Mouse (Mus musculus) left cerebral cortex, postnatal 14 days (tissue): Measurements from ENCODE around the gene Naa15. TPM values are rescaled to one million over a fixed set of nuclear protein-coding genes. Genes with fewer than 3 reads are reported as not detected.
A peak's percentile ranks its signal among the peaks of the same experiment; 100 is the strongest.
"Not testable (repeated sequence)": the region's sequence is repeated elsewhere in the genome, so short reads cannot be mapped to it uniquely, and the experiment has no call there.

ENCODE experiments used
- DNase-seq, 2 experiments: peaks; one replicate each; pipeline ENCODE4 v3.0.0; 2021 to 2022; ENCODE audit warnings: low spot score in 2 of 2, mixed read lengths in 1 of 2
- intact Hi-C: fragments of 180-260 bp; cut with DNase I; formaldehyde crosslinking; loops from one replicate; pipeline ENCODE4 v1.15.1; 2025
- total RNA-seq, 2 experiments: library from RNA; stranded (reverse); gene quantifications; 2 replicates each; pipeline ENCODE4 v1.2.3; 2021

The Naa15 gene
- total RNA-seq, 2 experiments from 2014 or later, result 39.8 to 46.5 TPM

DNA sequence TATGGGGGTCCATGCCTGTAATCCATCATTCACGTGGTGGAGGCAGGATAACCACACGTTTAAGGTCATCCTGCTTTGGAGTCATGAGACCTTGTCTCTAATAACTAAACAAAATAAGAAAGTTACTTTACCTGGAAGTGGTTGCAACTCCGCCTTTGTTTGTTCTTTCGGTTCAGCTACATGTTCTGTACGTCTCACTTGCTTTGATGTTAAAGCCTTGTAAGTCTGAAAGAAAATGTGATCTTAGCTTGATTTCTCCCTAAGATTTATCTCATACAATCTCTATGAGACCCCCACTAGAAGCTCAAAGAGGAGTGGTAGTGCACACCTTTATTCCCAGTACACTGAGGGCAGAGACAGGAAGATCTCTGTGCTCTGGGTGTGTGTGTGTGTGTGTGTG lies 23.9 kb upstream of the Naa15 start:
- DNase-seq, result no peak
- intact Hi-C loops, result no loop called here

GRCm38 (mm10) chr3:51391591-51391990 lies 23.4 kb upstream of the Naa15 start:
- intact Hi-C loops, result no loop called here
- no peak for DNase-seq

- DNase-seq, intact Hi-C loops: not testable (repeated sequence)
These were observed 21.9 kb upstream of the Naa15 start for GRCm38 (mm10) chr3:51393018-51393417.

GRCm38 (mm10) chr3:51393651-51394050 lies 21.3 kb upstream of the Naa15 start:
- DNase-seq, result no peak
- intact Hi-C loops, result no loop called here

- no peak for DNase-seq
- intact Hi-C loops, result no loop called here
These were observed 20.1 kb upstream of the Naa15 start for GRCm38 (mm10) chr3:51394881-51395280.

DNA sequence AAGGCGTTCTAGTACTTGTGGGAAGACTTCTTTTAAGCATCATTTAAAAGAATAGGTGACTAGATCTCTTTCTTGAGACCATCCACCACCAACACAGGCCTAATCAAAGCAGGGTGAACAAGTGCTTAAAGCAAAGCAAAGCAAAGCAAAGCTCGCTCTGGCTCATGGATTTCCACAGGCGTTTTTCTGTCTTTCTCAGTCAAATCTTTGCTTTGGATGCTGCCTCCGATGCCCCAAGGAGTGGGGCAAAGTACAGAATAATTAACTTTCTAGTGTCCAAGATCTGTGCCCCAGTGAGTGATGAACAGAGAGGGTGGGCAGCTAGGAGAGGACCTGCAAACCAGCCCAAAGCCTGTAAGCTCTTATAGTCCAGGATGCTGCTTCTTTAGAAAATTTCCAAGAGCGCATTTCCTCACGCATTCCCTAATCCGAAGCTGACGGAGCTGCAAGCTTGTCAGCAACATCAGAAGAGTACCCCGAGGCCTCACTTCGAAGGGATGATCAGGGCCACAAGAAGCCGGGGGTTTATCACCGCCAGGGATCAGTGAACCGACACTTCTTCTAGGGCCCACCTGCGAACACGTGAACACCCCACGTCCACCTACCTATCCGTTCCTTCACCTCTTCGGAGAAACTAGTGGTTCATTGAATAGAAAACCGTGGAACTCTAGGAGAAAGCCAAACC lies 19.3 kb upstream of the Naa15 start:
- intact Hi-C loops, result no loop called here
- no peak for DNase-seq

GRCm38 (mm10) chr3:51396219-51397068 lies 18.5 kb upstream of the Naa15 start, which contains the start of gene Mgarp:
Gene Mgarp (minus strand): TSS chr3:51396738.
- DNase-seq, result no peak
- intact Hi-C loops, result no loop called here

GRCm38 (mm10) chr3:51397700-51398299 lies 17.1 kb upstream of the Naa15 start:
- intact Hi-C loops, result no loop called here

GRCm38 (mm10) chr3:51398667-51399066 lies 16.3 kb upstream of the Naa15 start:
- intact Hi-C loops, result no loop called here
- no peak for DNase-seq

More at GRCm38 (mm10) chr3:51397700-51398299, 17.1 kb upstream of the Naa15 start:
- no peak for DNase-seq

DNA sequence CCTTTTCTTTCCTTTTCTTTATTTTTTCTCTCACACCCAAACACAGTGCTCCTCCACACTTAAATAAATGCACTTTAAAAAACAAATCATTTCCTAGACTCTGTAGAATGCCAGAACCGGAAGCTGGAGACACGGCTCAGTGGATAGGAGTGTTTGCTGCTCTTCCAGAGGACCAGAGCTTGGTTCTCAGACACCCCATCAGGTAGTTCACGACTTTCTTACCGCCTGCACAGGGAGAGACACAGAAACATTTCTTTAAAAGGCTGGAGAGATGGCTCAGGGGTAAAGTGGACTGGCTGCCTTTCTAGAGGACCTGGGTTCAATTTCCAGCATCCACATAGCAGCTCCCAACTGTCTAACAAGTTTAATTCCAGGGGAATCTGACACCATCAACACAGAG lies 15.4 kb upstream of the Naa15 start:
- intact Hi-C loops, result no loop called here

DNA sequence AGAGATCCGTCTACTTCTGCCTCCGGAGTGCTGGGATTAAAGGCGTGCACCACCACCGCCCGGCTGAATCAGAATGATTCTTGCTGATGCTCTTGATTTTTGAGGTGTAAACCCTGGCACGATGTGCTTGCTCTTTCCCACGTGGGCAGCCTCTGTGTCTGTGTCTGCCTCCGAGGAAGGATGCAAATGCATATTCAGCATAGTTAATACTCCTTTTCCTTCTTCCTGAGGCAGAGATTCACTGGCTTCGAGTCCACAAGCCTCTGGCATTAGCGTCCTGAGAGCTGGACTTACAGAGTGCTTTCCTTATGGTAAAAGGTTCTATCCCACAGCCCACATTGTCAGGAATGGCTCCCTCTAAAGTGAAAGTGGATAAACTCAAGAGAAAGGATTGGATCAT lies 14.3 kb upstream of the Naa15 start:
- intact Hi-C loops, result no loop called here
- DNase-seq, result no peak

More for the DNA sequence above, 15.4 kb upstream of the Naa15 start:
- no peak for DNase-seq

- intact Hi-C loops, result not testable (repeated sequence)
These were observed 12.9 kb upstream of the Naa15 start for GRCm38 (mm10) chr3:51402054-51402453.

GRCm38 (mm10) chr3:51402628-51403027 lies 12.3 kb upstream of the Naa15 start:
- intact Hi-C loops, result no loop called here
- no peak for DNase-seq

More at GRCm38 (mm10) chr3:51402054-51402453, 12.9 kb upstream of the Naa15 start:
- not testable (repeated sequence) for DNase-seq

DNA sequence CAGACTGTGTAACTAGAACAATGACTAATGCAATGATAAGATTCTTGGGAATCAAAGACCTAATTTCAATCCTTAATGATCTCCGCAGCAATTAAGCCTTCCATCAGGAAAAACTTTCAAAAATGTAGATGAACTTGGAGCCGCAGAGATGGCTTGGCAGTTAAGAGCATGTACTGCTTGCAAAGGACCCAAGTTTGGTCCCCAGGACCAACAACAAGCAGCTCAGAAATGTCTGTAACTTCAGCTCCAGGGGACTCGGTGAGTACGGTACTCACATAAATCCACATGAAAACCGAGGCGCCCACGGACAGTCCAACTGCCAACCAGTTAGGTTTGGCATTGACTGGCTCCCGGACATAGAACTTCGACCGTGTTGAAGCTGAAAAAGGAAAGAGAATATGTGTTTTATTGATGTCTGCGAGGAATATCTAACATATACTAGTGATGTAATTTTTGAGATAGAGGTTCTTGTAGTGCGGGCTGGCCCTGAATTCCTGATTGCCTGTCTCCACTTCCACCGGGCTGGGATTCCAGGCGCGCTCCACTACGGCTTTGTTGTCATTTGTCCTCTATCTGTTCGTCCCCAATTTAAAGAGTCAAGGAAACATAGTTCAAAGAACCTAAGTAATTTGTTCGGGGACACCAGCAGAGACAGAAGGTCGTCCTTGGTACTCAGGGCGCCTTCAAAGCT lies 6.9 kb upstream of the Naa15 start:
- intact Hi-C loops, result loop anchor here (5.0 kb wide), 1 partner anchor 36 kb away; no protein-coding TSS in a partner anchor
- DNase-seq, result peak in 1 of 2 experiments; percentile 30

- intact Hi-C loops, result loop anchor here (5.0 kb wide), 1 partner anchor 36 kb away; no protein-coding TSS in a partner anchor
- peak; percentile 96 to 98 for DNase-seq
These were observed 6.3 kb upstream of the Naa15 start, which contains the start of gene Ndufc1 for GRCm38 (mm10) chr3:51408561-51409183. Gene Ndufc1 (minus strand): TSS chr3:51408988.

DNA sequence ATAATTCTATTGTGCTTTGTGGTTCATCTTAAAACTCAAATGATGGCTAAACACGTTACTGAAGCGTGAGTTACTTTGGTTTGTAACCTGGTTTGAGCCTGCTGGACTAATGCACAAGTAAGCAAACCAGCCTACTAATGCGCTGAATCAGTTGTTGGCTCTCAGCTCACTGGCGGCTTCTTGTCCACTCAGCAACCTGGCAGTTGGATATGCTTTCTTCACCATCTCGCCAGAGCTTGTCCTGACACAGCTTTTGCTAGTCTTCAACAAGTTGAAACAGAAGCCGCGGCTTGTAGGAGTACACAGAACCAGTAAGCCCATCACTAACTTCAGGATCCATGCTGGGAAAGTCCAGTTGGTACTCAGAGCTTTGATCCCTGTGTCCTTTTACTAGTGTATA lies 2.5 kb upstream of the Naa15 start:
- intact Hi-C loops, result no loop called here

GRCm38 (mm10) chr3:51413276-51413675 lies 1.7 kb upstream of the Naa15 start:
- DNase-seq, result no peak
- intact Hi-C loops, result no loop called here

More for the DNA sequence above, 2.5 kb upstream of the Naa15 start:
- DNase-seq, result no peak

GRCm38 (mm10) chr3:51416073-51416363 lies 1.1 kb downstream of the Naa15 start:
- intact Hi-C loops, result no loop called here

More at GRCm38 (mm10) chr3:51416073-51416363, 1.1 kb downstream of the Naa15 start:
- no peak for DNase-seq
